Mouse (Mus musculus) G1E (cell line): ENCODE data around the gene Nmnat2.

Experiments
- CTCF ChIP-seq: IDR thresholded peaks from 2 replicates; pipeline ENCODE4 v1.5.1; 2012; ENCODE audit warnings: low read depth, low read length, inconsistent platforms, mixed read lengths
- GATA1 ChIP-seq: IDR thresholded peaks from 2 replicates; pipeline ENCODE4 v1.6.1; 2012; ENCODE audit warnings: borderline replicate concordance, low read length, inconsistent platforms, mixed read lengths
- GATA2 ChIP-seq: IDR thresholded peaks from 2 replicates; pipeline ENCODE4 v1.6.1; 2012; ENCODE audit warnings: low read depth, low read length, inconsistent platforms, borderline replicate concordance
- POLR2AphosphoS5 ChIP-seq: IDR thresholded peaks from 2 replicates; pipeline ENCODE4 v1.6.1; 2012; ENCODE audit warnings: low read depth, low read length, inconsistent platforms; ENCODE audit not compliant: insufficient replicate concordance
- TAL1 ChIP-seq: conservative IDR thresholded peaks from 2 replicates; pipeline ENCODE4 v1.6.1; 2012; ENCODE audit warnings: low read depth, low read length, inconsistent platforms, mixed read lengths

GRCm38 (mm10) chr1:152942977-152943376 lies 11.8 kb upstream of the Nmnat2 start:
- no peak for TF ChIP-seq CTCF
- TF ChIP-seq POLR2AphosphoS5, result no peak
- no peak for TF ChIP-seq TAL1
- no peak for TF ChIP-seq GATA1
- no peak for TF ChIP-seq GATA2
